Mouse (Mus musculus): ENCODE results near the gene Spdye4a.

- TF ChIP-seq GATA1 (IDR thresholded peaks at IDR 0.05; ENCODE audit: borderline replicate concordance, low read length) (no peak), FLI1 (IDR thresholded peaks at IDR 0.05; ENCODE audit: low read length) (no peak)
Observed at GRCm38 (mm10) chr5:143179179-143179578, 47.5 kb downstream of the Spdye4a start.
